Mouse (Mus musculus) adrenal gland, postnatal 4 days (tissue): Measurements from ENCODE around the gene Nabp1. TPM values are rescaled to one million over a fixed set of nuclear protein-coding genes. Genes with fewer than 3 reads are reported as not detected.
"Not testable (repeated sequence)": the region's sequence is repeated elsewhere in the genome, so short reads cannot be mapped to it uniquely, and the experiment has no call there.

Experiments used
- DNase-seq, 2 experiments: peaks; one replicate each; pipeline ENCODE4 v3.0.0; 2021 to 2022; ENCODE audit warnings: low spot score in 2 of 2, mixed read lengths in 2 of 2
- total RNA-seq, 2 experiments: library from RNA; stranded (reverse); gene quantifications; 2 replicates each; pipeline ENCODE4 v1.2.3; 2021

The Nabp1 gene
- total RNA-seq, 2 experiments from 2014 or later = 11.0 to 17.9 TPM

- DNase-seq = no peak
Measured at GRCm38 (mm10) chr1:51493592-51494307, 15.5 kb upstream of the Nabp1 start.

GRCm38 (mm10) chr1:51486291-51486690, 8.1 kb upstream of the Nabp1 start:
- no peak for DNase-seq

GRCm38 (mm10) chr1:51480386-51480785, 2.2 kb upstream of the Nabp1 start:
- no peak for DNase-seq

GRCm38 (mm10) chr1:51479691-51480090, 1.5 kb upstream of the Nabp1 start:
- no peak for DNase-seq

- no peak for DNase-seq
Measured at GRCm38 (mm10) chr1:51479027-51479329, 753 bp upstream of the Nabp1 start.

GRCm38 (mm10) chr1:51477656-51478081, 556 bp downstream of the Nabp1 start:
- peak; percentile 11 to 25 for DNase-seq

DNA sequence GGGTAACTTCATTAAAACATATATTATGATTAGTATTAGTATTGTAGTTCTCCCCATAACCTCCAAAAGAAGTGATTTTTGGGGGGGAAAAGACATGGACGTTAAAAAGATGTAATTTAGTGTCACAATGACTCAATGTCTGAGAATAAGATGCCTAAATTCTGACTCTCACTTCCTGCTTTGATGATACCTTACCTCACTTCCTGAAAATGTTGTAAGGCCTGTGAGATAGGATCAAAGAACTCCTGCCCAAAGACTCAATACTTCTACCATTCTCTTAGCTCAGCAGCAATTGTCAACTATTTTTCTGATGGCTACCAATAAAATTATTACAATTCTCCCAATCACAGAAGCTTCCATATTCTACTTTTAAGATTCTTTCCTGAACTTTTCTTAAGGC, 1.8 kb downstream of the Nabp1 start:
- DNase-seq = no peak

DNA sequence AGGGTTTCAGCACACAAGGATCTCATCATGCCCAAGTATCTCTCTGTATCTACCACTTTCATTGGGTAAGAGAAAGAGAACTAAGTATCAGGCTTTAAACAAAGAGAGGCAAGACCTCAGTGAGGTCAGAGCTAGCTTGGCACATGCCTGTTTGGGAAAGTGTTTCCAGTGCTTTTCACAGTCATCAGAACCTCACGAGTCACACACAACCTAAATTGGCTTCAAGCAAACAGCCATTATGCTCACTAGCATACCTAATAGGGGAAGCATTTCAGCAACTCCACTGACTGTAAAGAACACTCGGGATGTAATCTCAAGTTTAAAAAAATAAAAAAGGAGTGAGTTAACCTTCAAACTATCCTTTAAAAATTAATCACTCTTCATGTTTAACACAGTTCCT, 10.1 kb downstream of the Nabp1 start:
- DNase-seq = no peak

- no peak for DNase-seq
Measured at GRCm38 (mm10) chr1:51467181-51467580, 11.0 kb downstream of the Nabp1 start.

- DNase-seq = no peak
Measured at GRCm38 (mm10) chr1:51466385-51466784, 11.8 kb downstream of the Nabp1 start.

DNA sequence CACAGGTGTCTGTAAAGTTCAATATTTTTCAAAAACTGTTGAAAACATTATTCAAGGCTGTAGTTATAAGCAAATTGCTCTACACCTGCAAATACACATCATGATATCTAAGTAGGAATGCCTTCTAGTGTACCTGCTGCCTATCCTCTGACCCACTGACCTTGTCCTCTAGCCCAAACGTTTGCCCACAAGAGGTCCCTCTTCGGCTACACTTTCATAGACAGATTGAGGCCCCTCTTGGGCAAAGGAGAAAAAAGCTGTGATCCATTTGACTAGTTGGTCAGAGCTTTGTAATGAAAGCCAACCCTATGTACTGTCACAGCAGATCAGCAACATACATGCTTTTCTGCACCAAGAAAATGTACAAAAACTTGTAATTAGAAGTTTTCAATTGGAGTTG, 12.9 kb downstream of the Nabp1 start:
- no peak for DNase-seq

GRCm38 (mm10) chr1:51463038-51463437, 15.2 kb downstream of the Nabp1 start:
- no peak for DNase-seq

- DNase-seq = peak in 1 of 2 experiments; percentile 29
Measured at GRCm38 (mm10) chr1:51458731-51459450, 19.3 kb downstream of the Nabp1 start.

DNA sequence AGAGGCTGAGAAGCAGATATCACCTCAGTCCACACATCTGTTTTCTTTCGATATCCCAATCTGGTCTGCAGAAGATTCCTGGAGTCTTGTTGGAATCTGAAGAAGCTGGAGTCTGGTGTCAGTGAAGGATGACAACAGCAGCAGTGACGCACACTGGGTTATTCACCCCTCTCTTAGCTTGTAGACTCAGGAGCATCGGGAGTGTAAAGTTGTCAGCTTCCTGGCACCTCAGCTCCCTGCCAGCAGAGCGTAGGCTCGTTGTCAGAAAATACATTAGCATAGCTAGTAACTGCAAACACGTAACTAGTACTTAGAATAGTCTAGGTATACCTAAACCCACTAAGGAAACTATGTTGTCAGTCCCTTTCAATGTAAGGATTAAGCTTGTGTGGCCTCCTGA, 20.1 kb downstream of the Nabp1 start:
- no peak for DNase-seq

GRCm38 (mm10) chr1:51457249-51457648, 21.0 kb downstream of the Nabp1 start:
- DNase-seq = no peak

GRCm38 (mm10) chr1:51448789-51449188, 29.4 kb downstream of the Nabp1 start:
- DNase-seq = no peak

DNA sequence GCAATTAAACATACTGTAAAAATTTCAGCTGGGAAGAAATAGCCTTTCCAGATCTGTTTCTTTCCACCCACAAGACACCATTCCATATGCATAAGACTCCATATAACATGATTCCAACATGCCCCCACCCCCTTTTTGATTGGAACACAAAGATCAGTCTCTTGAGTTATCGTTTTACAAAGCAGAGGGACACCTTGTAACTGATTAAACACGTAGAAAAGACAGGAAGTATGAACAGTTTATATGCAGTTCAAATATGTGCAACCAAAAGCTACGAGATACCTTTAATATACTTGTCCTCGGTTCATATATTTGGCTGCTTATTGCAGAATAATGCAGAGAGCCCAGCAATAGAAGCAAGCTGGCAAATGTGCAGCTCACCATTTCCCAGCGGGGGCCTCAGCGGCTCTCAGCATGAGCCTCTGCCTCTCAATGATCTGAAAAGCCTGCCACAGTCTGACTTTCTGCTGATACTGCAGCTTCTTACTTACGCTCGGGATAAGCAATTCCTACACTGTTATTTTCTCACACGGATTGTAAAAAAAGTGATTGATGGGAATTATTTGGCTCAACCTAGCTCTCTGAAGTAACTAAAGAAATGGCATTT, 32.3 kb downstream of the Nabp1 start:
- DNase-seq = no peak

GRCm38 (mm10) chr1:51445161-51445853, 32.9 kb downstream of the Nabp1 start:
- no peak for DNase-seq

GRCm38 (mm10) chr1:51429775-51430174, 48.5 kb downstream of the Nabp1 start:
- DNase-seq = no peak

DNA sequence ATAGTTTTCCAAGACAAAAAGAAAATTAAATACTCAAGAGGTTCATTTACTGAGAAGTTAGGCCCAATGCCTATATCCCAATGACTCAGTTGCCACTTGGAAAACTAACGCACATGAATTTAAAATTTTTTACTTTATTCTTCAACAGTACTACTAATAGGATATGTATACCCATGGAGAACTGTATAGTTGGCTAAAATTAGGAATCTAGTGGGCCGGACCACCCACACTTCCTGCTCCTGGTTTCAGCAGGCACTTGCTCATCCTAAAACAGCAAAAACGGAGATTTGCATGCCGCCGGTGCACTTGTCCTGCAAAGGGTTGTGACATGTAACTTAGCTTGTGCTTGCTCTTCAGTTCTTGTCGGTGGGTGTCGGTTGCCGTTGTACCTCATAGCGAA, 51.9 kb downstream of the Nabp1 start:
- no peak for DNase-seq

DNA sequence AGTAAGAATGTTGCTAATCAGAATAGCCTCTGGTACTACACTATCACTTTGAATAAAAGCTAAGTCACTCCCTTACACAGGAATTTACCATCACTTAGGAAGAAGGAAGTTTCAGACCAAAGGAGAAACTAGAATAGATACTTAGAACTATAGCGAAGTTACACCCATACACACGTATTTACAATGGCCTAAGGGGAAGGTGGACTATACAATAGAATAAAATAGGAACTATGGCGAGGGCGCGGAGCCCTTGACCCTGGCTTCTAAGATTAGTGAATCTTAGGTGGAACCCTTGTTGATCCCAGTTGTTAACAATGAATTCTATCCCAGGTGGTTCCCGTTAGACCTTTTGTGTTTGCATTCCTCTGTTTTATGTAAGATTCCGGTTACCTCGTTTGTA, 57.2 kb downstream of the Nabp1 start:
- not testable (repeated sequence) for DNase-seq

GRCm38 (mm10) chr1:51418753-51419152, 59.5 kb downstream of the Nabp1 start:
- DNase-seq = no peak
